Mouse (Mus musculus) forebrain, embryonic 12.5 days (tissue): ENCODE measurements around the gene Tmem266. TPM values are rescaled to one million over a fixed set of nuclear protein-coding genes. Genes with fewer than 3 reads are reported as not detected.

ENCODE experiments used
- ATAC-seq: fragments of 200-750 bp; cut with Nextera tagmentation; 2 replicates; pipeline ENCODE4 v1.8.0; 2017; ENCODE audit warnings: moderate TSS enrichment; ENCODE audit not compliant: low FRiP score
- H3K27ac ChIP-seq: fragments of 300-500 bp; sonication (generic); 2 replicates; pipeline ENCODE4 v1.5.1; 2016; ENCODE audit warnings: mild to moderate bottlenecking
- H3K27me3 ChIP-seq: fragments of 300-500 bp; sonication (generic); 2 replicates; pipeline ENCODE4 v1.6.1; 2016; ENCODE audit warnings: mild to moderate bottlenecking
- H3K36me3 ChIP-seq: fragments of 300-500 bp; sonication (generic); replicated peaks from 2 replicates; pipeline ENCODE4 v1.6.1; 2016; ENCODE audit warnings: mild to moderate bottlenecking
- H3K4me1 ChIP-seq: fragments of 300-500 bp; sonication (generic); 2 replicates; pipeline ENCODE4 v1.6.1; 2016
- H3K4me2 ChIP-seq: fragments of 300-500 bp; sonication (generic); 2 replicates; pipeline ENCODE4 v1.6.1; 2016; ENCODE audit warnings: mild to moderate bottlenecking, moderate library complexity
- H3K4me3 ChIP-seq: fragments of 300-500 bp; sonication (generic); replicated peaks from 2 replicates; pipeline ENCODE4 v1.5.1; 2016; ENCODE audit warnings: mild to moderate bottlenecking
- H3K9ac ChIP-seq: fragments of 300-500 bp; sonication (generic); 2 replicates; pipeline ENCODE4 v1.6.1; 2016; ENCODE audit warnings: mild to moderate bottlenecking
- H3K9me3 ChIP-seq: fragments of 300-500 bp; sonication (generic); 2 replicates; pipeline ENCODE4 v1.6.1; 2016
- WGBS: fragments of 180-500 bp; shearing (Covaris S2); methylation state at CpG from one replicate; pipeline ENCODE4 v1.1.7; 2016; 5-methylcytosine and 5-hydroxymethylcytosine counted together
- polyA plus RNA-seq: library from polyadenylated mRNA; unstranded; fragments of >200 nt; fragmentation: Nextera tagmentation; extraction: Ambion mirVana; gene quantifications from 2 replicates; pipeline ENCODE4 v1.2.1, GENCODE M21; 2016

Tmem266 gene
- polyA plus RNA-seq, 1 experiment from 2014 or later, result 0.74 TPM

DNA sequence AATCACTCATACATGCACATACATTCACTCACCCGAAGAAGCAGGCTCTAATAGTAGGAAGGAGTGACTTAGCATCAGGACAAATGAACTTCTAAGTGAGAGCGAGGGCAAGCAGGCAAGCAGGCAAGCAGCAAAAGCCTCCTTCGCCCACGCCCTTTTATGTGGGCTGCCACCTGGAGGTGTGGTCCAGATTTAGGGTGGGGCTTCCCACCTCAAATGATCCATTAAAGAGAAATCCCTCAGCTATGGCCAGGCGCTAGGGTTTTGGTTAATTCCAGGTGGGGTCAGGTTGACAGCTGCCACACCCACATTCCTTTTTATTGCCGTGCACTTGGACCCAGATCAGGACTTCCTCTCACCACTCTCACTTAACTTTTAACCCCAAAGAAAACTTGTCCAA lies 83.7 kb downstream of the Tmem266 start:
- Histone ChIP-seq H3K36me3 (no peaks in the 10 kb centered on the region), H3K9me3 (no peaks in the 10 kb centered on the region), H3K4me2 (no peak overlapping the region), H3K27ac (no peak overlapping the region), H3K4me3 (no peak overlapping the region), H3K27me3 (no peaks in the 10 kb centered on the region), H3K4me1 (peaks cover 5% of the 10 kb centered on the region; the same call in 1 of the 2 replicates), H3K9ac (no peak overlapping the region)
- WGBS, result 67% methylated on average over 6 of the region's 6 CpGs
- ATAC-seq, result no peak

DNA sequence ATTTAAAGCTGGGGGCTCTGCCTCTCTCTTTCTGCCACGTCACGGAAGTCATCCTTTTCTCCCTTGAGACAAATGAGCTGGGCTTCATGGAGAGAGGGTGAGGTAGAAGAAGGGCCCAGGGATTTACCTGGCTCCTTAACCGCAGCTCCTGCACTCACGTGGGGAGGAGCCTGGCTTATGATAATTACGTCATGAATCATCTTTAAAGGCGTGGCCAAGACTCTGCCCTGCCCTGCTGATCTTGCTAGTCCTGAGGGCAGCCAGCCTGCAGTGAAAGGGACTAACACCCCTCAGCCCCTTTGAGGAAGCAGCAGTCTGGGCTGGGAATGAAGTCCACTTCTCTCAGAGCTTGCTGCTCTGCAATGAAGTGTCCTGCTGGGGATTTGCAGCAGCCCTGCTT lies 84.4 kb downstream of the Tmem266 start:
- H3K4me2 ChIP-seq, result no peak overlapping the region
- whole genome bisulfite sequencing, result 35% methylated on average over 6 of the region's 6 CpGs
- no peaks in the 10 kb centered on the region for H3K36me3 ChIP-seq
- no peak overlapping the region for H3K9ac ChIP-seq
- H3K4me3 ChIP-seq, result no peak overlapping the region
- H3K27ac ChIP-seq, result no peak overlapping the region
- no peaks in the 10 kb centered on the region for H3K27me3 ChIP-seq
- peaks cover 5% of the 10 kb centered on the region; the same call in 1 of the 2 replicates for H3K4me1 ChIP-seq
- H3K9me3 ChIP-seq, result no peaks in the 10 kb centered on the region
- no peak for ATAC-seq

DNA sequence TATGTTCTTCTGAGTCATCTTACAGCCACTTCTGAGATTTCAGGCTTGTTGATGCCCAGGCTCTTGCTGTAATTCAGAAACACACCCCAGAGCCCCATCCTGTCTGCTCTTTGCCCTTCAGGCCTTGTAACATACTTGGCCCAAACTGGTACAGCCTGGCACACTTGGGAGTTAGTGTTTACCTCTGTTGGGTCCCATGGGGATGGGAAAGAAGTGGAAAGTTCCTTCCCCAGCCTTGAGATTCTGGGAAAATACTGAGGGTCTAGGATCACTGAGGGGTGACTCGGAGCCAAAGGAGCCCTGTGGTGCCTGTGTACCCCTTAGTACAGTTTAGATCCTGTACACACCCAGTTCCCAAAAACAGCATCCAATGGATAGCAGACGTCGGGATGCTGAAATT lies 95.1 kb downstream of the Tmem266 start:
- Histone ChIP-seq H3K4me1 (peaks cover 12% of the 10 kb centered on the region), H3K4me3 (no peak overlapping the region), H3K9ac (no peak overlapping the region), H3K36me3 (no peaks in the 10 kb centered on the region), H3K27ac (no peak overlapping the region), H3K9me3 (peaks cover 3% of the 10 kb centered on the region; the same call in 1 of the 2 replicates), H3K4me2 (no peak overlapping the region), H3K27me3 (no peaks in the 10 kb centered on the region)
- 86% methylated on average over 3 of the region's 3 CpGs for WGBS
- ATAC-seq, result no peak

DNA sequence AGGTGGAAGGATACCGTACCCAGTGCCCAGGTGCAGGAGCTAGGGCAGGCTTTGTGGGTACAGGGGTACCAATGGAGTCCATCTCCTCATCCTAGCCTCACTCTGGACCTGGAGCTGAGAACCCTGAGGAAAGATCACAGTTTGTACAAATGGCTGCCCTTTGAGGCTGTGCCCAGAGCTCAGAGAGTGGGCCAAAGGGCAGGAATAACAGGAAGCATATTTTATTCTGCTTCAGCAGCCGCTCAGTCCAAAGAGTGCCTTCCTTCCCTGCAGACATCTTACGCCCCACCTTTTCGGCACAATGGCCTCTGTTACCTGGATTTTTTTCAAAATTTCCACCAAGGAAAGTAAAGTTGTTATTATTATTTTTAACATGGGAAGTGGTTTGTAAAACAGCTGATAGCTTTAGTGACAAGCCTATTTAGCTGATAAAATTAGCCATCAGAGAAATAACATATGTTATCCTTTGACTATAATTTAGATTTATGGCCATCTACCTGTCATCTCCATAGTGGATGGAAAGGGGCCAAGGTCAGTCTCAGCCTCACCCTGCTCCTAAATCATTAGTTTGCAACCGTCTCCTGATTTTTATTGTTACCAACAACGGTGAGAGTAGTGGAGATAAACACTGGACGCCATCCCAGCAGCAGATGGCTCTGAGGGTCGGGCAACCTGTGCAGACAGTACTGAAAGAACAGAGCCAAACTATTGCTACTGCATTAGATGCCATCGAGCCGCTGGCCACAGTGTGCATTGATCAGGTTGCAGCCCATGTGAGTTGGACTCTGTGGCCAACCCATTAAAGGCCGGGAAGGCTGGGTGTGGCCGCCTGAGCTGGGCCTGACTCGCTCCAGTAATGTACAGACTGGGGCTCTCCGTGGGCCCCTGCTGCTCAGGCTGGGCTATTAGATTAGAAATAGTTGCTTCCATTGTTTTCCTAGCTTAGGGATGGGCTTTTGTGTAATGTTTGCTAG lies 97.0 kb downstream of the Tmem266 start:
- Histone ChIP-seq H3K27ac (no peak overlapping the region), H3K27me3 (no peaks in the 10 kb centered on the region), H3K9me3 (peaks cover 3% of the 10 kb centered on the region; the same call in 1 of the 2 replicates), H3K4me2 (no peak overlapping the region), H3K36me3 (no peaks in the 10 kb centered on the region), H3K9ac (no peak overlapping the region), H3K4me1 (peaks cover 12% of the 10 kb centered on the region), H3K4me3 (no peak overlapping the region)
- no peak for ATAC-seq
- 65% methylated on average over 14 of the region's 14 CpGs for WGBS

DNA sequence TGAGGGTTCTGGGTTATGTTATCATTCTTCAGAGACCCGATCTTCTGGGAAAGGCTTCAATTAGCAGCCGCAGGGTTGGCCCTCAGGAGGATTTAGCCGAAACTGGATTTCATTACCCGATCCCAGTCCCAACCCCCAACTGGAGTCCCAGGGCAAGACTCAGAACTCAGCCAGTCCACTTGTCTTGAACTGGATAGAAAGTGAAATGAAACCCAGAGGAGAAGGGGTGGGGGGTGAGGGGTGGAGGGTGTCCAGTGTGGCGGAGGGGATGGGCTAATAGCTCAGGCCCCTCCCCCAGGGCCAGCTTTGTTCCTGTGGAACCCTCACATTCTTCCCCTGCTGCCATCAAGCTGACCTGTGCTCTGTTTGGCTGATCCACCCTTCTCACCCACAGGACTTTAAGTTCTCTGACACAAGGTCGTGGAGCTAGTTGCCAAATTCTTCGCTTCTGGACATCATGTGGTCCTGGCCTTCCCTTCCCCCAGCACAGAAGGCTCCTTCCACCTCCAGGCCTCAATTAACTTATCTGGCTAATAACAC lies 98.6 kb downstream of the Tmem266 start:
- ATAC-seq, result no peak
- H3K4me2 ChIP-seq, result no peak overlapping the region
- H3K4me3 ChIP-seq, result no peak overlapping the region
- 69% methylated on average over 6 of the region's 7 CpGs for WGBS
- H3K9ac ChIP-seq, result no peak overlapping the region
- H3K27me3 ChIP-seq, result peaks cover 6% of the 10 kb centered on the region; the same call in 1 of the 2 replicates
- H3K27ac ChIP-seq, result no peak overlapping the region
- peaks cover 16% of the 10 kb centered on the region for H3K4me1 ChIP-seq
- H3K36me3 ChIP-seq, result no peaks in the 10 kb centered on the region
- H3K9me3 ChIP-seq, result peaks cover 3% of the 10 kb centered on the region; the same call in 1 of the 2 replicates

DNA sequence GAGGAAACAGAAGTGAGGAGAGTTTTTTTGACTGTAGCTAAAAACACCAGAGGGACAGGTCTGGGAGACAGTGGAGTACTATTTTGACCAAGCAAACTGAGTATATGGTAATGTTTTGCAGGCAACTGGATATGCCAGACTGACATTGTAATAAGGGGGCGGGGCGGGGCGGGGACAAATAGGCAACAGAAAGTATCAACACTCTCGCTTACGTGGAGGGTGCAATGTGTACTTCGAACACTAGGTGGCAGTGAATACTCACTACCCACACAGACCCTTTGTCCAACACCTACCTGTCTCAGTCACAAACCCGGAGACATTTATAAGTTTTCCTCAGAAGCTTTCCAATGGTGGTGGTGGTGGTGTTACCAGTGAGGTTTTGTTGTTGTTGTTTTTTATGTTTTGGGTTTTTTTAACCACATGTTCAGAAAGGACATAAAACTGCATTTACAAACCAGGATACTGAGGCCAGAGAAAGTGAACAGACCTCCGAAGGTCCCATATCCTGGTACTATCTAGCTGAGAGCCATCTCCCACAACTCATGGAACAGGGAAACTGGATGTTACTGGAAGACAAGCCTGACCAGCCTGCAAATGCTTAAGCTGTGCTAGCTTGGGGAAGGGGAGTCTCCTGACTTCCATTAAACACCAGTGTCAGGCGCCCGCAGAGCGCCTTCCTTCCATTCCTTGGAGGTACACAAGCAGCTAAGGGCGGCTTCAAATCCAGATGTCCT lies 102.7 kb downstream of the Tmem266 start:
- Histone ChIP-seq H3K27me3 (peaks cover 13% of the 10 kb centered on the region; the same call in 1 of the 2 replicates), H3K36me3 (no peaks in the 10 kb centered on the region), H3K9me3 (no peaks in the 10 kb centered on the region), H3K4me3 (no peak overlapping the region), H3K4me1 (peaks cover 16% of the 10 kb centered on the region), H3K9ac (no peak overlapping the region), H3K4me2 (no peak overlapping the region), H3K27ac (no peak overlapping the region)
- WGBS, result 32% methylated on average over 12 of the region's 12 CpGs
- peak; percentile 74 for ATAC-seq

DNA sequence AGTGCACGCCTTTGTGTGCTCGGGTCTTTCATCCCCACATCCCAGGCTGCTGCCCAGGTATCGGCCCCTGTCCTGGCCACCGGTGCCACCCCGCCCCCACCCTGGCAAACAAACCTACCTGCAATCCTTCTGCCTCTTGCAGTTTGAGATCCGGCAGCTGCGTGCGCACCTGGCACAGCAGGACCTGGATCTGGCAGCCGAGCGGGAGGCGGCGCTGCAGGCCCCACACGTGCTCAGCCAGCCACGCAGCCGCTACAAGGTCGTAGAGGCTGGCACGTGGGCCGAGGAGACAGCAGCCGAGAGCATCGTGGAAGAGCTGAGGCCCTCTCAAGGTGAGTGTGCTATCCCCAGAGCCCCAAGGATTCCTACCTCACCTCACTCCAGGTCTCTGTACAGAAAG lies 103.4 kb downstream of the Tmem266 start:
- ATAC-seq, result no peak
- Histone ChIP-seq H3K36me3 (no peaks in the 10 kb centered on the region), H3K4me2 (no peak overlapping the region), H3K9ac (0 out of 2 replicates have a peak overlapping the region, but pooled peaks have one; percentile 1), H3K4me1 (peaks cover 14% of the 10 kb centered on the region), H3K9me3 (no peaks in the 10 kb centered on the region), H3K27ac (no peak overlapping the region), H3K4me3 (no peak overlapping the region), H3K27me3 (peaks cover 13% of the 10 kb centered on the region; the same call in 1 of the 2 replicates)
- WGBS, result 24% methylated on average over 20 of the region's 20 CpGs

DNA sequence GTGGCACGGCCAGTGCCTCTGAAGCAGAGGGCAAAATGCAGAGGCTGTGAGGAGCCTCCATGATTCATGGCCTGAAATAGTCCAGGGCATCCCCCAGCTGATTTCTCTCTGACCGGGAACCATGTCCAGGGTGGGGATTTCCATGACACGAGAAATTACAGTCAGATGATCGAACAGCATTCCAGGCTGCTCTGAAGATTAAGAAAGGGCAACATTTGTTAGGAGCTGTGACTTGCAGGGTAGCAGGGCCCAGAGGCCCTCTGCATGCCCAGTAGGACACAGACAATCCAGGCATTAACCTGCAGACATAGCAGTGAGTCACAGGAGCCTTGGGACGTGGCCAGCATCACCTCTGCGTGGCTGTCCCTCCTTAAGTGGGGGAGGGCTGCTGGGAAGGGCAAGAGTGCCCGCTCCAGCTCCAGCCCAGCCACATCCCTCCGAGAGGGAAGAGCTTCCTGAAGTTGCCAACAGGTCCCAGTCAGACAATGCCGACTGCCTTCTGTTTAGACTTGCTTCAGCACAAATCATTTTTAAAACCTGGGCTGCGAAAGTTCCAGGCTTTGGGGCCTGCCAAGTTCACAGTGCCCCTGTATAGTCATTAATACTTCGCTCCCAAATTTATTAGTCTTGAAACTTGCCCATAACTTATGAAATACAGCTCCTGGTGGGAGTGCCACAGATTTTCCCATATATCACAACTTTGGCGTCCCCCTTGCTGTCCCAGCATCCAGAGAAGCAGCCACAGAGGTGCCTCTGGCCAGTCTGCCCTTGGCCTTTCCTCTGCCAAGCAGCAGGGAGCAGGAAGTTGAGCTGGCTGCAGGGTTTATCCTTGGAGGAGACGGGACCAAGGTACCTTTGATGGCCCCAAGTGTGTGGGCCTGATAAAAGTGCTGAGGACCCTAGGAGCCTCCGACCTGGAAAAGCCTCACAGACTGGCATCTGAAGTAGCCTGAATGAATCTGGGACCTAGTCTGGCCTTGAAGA lies 105.9 kb downstream of the Tmem266 start:
- Histone ChIP-seq H3K9me3 (no peaks in the 10 kb centered on the region), H3K27ac (no peak overlapping the region), H3K4me1 (peaks cover 10% of the 10 kb centered on the region), H3K4me3 (no peak overlapping the region), H3K36me3 (no peaks in the 10 kb centered on the region), H3K4me2 (no peak overlapping the region), H3K9ac (no peak overlapping the region), H3K27me3 (peaks cover 13% of the 10 kb centered on the region; the same call in 1 of the 2 replicates)
- WGBS, result 78% methylated on average over 14 of the region's 14 CpGs
- ATAC-seq, result no peak

DNA sequence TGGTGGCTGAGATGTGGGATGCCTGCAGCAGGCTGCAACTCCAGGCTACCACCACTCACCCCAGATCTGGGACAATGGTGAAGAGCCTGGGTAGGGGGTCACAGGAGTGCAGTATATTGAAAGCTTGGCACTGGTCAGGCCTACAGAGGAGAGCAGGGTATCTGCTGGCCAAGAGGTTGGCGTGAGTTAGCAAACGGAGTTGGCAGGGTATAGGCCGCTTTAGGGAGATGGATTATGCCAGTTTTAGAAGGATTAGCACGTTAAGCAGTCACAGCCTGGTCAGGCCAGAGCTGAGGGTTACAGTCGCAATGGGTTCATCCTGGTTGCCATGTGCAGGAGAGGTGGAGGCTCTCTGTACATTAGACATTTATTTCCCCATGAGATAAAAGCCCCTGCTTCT lies 107.2 kb downstream of the Tmem266 start:
- H3K36me3 ChIP-seq, result no peaks in the 10 kb centered on the region
- H3K9me3 ChIP-seq, result no peaks in the 10 kb centered on the region
- H3K4me1 ChIP-seq, result peaks cover 10% of the 10 kb centered on the region
- H3K4me2 ChIP-seq, result no peak overlapping the region
- H3K27me3 ChIP-seq, result peaks cover 13% of the 10 kb centered on the region; the same call in 1 of the 2 replicates
- no peak overlapping the region for H3K9ac ChIP-seq
- no peak overlapping the region for H3K4me3 ChIP-seq
- WGBS, result 89% methylated on average over 5 of the region's 5 CpGs
- ATAC-seq, result no peak
- no peak overlapping the region for H3K27ac ChIP-seq

DNA sequence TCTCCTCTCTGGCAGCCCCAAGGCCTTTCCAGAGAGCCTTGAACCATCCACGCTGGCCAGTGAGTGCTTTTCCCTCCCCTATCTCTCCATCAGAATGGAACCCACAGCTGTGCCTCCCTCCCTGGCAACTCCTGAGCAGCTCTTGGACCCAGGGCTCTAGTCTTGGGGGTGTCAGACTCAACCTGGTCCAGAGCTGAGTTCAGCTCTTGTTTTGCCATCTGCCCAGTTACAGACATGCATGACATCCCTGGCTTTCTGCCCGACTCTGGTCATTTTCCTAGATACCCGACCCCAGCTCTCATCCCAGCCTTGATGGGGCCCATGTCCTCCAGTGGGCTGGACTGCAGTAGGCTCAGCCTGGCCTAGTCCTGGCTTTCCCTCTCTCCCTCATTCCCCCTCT lies 111.7 kb downstream of the Tmem266 start:
- WGBS, result 69% methylated on average over 3 of the region's 3 CpGs
- Histone ChIP-seq H3K4me1 (peaks cover 2% of the 10 kb centered on the region; the same call in 1 of the 2 replicates), H3K27ac (no peak overlapping the region), H3K4me2 (no peak overlapping the region), H3K27me3 (no peaks in the 10 kb centered on the region), H3K9ac (no peak overlapping the region), H3K36me3 (no peaks in the 10 kb centered on the region), H3K4me3 (no peak overlapping the region), H3K9me3 (no peaks in the 10 kb centered on the region)
- no peak for ATAC-seq

DNA sequence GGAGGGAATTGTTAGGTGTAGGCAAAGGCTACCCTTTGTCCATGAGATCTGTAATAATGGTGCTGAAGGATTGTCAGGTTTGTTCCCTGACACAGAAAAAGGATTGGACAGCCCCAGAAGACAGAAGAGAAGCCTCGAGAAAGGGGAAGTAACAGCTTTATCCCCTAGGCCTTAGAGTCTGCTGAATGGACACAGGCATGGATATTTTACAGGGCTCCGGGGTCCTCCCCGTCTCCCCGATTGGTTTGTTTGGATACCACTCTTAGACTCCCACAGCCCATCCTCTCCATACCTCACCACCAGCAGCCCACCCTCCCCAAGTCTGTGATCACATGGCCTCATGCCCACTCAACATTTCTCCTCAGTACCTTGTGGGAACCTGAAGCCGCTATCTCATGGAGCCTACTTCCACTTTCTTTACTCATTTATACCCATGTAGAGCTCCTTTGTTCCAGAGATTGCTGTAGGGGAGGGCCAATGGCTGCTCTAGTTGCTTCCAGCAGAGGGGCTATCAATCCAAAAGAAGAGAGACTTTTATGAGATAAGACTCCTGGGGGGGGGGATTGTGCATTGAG lies 112.6 kb downstream of the Tmem266 start:
- Histone ChIP-seq H3K9me3 (no peaks in the 10 kb centered on the region), H3K27ac (no peak overlapping the region), H3K4me2 (no peak overlapping the region), H3K36me3 (no peaks in the 10 kb centered on the region), H3K9ac (no peak overlapping the region), H3K4me3 (no peak overlapping the region), H3K4me1 (no peaks in the 10 kb centered on the region), H3K27me3 (no peaks in the 10 kb centered on the region)
- no peak for ATAC-seq
- 89% methylated on average over 5 of the region's 5 CpGs for WGBS
